Mouse (Mus musculus) myocyte (in vitro differentiated cells): Measurements from ENCODE around the gene Atrnl1. TPM values are rescaled to one million over a fixed set of nuclear protein-coding genes. Genes with fewer than 3 reads are reported as not detected.

Experiments used
- H3K27me3 ChIP-seq: one replicate; pipeline ENCODE4 v1.6.1; 2011; ENCODE audit not compliant: control insufficient read depth, insufficient read depth, insufficient read length
- H3K36me3 ChIP-seq: one replicate; pipeline ENCODE4 v1.6.1; 2011; ENCODE audit not compliant: control insufficient read depth, insufficient read depth
- H3K4me2 ChIP-seq: one replicate; pipeline ENCODE4 v1.6.1; 2011; ENCODE audit warnings: low read depth, control low read depth
- H3K4me3 ChIP-seq: one replicate; pipeline ENCODE4 v1.5.1; 2011; ENCODE audit warnings: mild to moderate bottlenecking, control low read depth, moderate library complexity
- H3K79me2 ChIP-seq: one replicate; pipeline ENCODE4 v1.6.1; 2011; ENCODE audit not compliant: control insufficient read depth, insufficient read depth
- H3ac ChIP-seq: one replicate; pipeline ENCODE4 v1.6.1; 2011; ENCODE audit not compliant: control insufficient read depth, insufficient read length
- CEBPB ChIP-seq: IDR thresholded peaks from 2 replicates; pipeline ENCODE4 v1.6.1; 2011; ENCODE audit warnings: mild to moderate bottlenecking, moderate library complexity; ENCODE audit not compliant: poor library complexity, insufficient read depth, severe bottlenecking
- E2F4 ChIP-seq: IDR thresholded peaks from one replicate; pipeline ENCODE4 v1.6.1; 2011; ENCODE audit warnings: mild to moderate bottlenecking, control low read depth, moderate library complexity; ENCODE audit not compliant: insufficient read depth
- MAX ChIP-seq: IDR thresholded peaks from one replicate; pipeline ENCODE4 v1.6.1; 2011; ENCODE audit warnings: low read depth, mild to moderate bottlenecking, control low read depth
- MYOD1 ChIP-seq, 3 experiments: IDR thresholded peaks; one replicate each; pipeline ENCODE4 v1.6.1; 2011; ENCODE audit warnings: control low read depth in 2 of 3, low read depth in 2 of 3, mild to moderate bottlenecking in 2 of 3, moderate library complexity in 1 of 3; ENCODE audit not compliant: insufficient read length in 2 of 3, control insufficient read depth in 1 of 3
- MYOG ChIP-seq, 3 experiments: IDR thresholded peaks; one replicate each; pipeline ENCODE4 v1.6.1; 2011; ENCODE audit warnings: control low read depth in 2 of 3, low read depth in 2 of 3, mild to moderate bottlenecking in 2 of 3; ENCODE audit not compliant: insufficient read length in 2 of 3, control insufficient read depth in 1 of 3, insufficient read depth in 1 of 3
- POLR2A ChIP-seq: IDR thresholded peaks from one replicate; pipeline ENCODE4 v1.6.1; 2011; ENCODE audit warnings: low read depth, mild to moderate bottlenecking, control low read depth, moderate library complexity; ENCODE audit not compliant: insufficient read length
- POLR2AphosphoS2 ChIP-seq: IDR thresholded peaks from one replicate; pipeline ENCODE4 v1.6.1; 2011; ENCODE audit warnings: low read depth, control low read depth; ENCODE audit not compliant: insufficient read length
- REST ChIP-seq: IDR thresholded peaks from one replicate; pipeline ENCODE4 v1.6.1; 2011; ENCODE audit warnings: mild to moderate bottlenecking, control low read depth, moderate library complexity; ENCODE audit not compliant: insufficient read depth, insufficient read length
- SRF ChIP-seq: IDR thresholded peaks from one replicate; pipeline ENCODE4 v1.6.1; 2011; ENCODE audit warnings: low read depth; ENCODE audit not compliant: control insufficient read depth, insufficient read length
- TCF12 ChIP-seq: IDR thresholded peaks from one replicate; pipeline ENCODE4 v1.6.1; 2011; ENCODE audit warnings: mild to moderate bottlenecking, control low read depth; ENCODE audit not compliant: poor library complexity, insufficient read depth, severe bottlenecking
- TCF3 ChIP-seq: IDR thresholded peaks from one replicate; pipeline ENCODE4 v1.6.1; 2011; ENCODE audit warnings: low read depth, control low read depth; ENCODE audit not compliant: insufficient read length
- USF1 ChIP-seq: IDR thresholded peaks from one replicate; pipeline ENCODE4 v1.6.1; 2011; ENCODE audit warnings: low read depth, mild to moderate bottlenecking, control low read depth, moderate library complexity
- polyA plus RNA-seq: library from polyadenylated mRNA; unstranded; fragments of >200 nt; fragmentation: generic; extraction: Trizol; gene quantifications from one replicate; pipeline ENCODE4 v1.2.1, GENCODE M21; 2012; ENCODE audit warnings: missing spikeins

The Atrnl1 gene
- polyA plus RNA-seq, 1 experiment: 5.4 TPM

DNA sequence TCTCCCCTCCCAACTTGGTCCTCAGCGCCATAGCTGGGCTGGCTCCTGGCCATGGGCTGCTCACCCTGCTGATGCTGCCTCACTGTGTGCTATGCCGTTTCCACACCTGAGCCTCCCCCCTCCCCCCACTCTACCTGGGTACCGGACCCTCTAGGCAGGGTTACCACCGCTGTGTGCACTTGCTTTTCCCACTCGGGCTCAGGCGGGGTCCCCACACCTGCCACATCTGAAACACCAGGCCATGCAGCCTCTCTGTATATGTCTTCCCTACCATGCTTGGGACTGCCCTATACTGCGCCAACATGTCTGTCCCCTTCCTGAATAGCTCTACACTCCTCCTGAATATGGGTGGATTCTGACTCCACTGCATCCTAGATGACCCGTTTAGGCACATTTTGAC lies 384.2 kb downstream of the Atrnl1 start:
- no peak overlapping the region for H3K4me2 ChIP-seq
- TF ChIP-seq MYOD1 (IDR thresholded peaks at IDR 0.05; ENCODE audit: control insufficient read depth in 1 of 3, insufficient read length in 2 of 3, low read depth in 2 of 3): no peak
- TF ChIP-seq POLR2AphosphoS2: no peak
- TF ChIP-seq E2F4: no peak
- TF ChIP-seq MAX: no peak
- TF ChIP-seq TCF3: no peak
- no peak for TF ChIP-seq REST
- no peak for TF ChIP-seq MYOG (IDR thresholded peaks at IDR 0.05; ENCODE audit: control insufficient read depth in 1 of 3, insufficient read depth in 1 of 3, insufficient read length in 2 of 3, low read depth in 2 of 3)
- no peak for TF ChIP-seq CEBPB
- TF ChIP-seq USF1: no peak
- no peak for TF ChIP-seq POLR2A
- no peak for TF ChIP-seq TCF12
- TF ChIP-seq SRF: no peak
- no peaks in the 10 kb centered on the region for H3K79me2 ChIP-seq
- no peaks in the 10 kb centered on the region for H3K36me3 ChIP-seq
- H3K27me3 ChIP-seq: no peaks in the 10 kb centered on the region
- H3ac ChIP-seq: no peak overlapping the region
- H3K4me3 ChIP-seq: no peak overlapping the region

DNA sequence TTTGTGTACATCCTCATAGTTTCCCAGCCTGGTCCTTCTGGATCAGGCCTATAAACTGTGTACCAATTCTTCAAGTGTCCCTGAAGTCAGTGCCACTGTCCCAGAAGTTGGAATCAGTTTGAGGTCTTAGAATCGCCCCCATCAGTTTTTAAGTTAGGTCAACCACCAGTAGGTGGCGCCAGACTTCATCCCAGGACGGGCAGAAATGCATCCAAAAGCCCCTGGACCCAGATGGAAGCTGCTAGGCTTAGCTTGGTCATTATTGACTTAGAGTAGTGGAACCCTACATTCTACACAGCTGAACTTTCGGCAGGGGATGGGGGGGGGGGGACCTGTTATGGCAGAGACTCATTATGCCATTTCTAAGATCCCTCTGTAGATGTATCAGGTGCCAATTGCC lies 387.1 kb downstream of the Atrnl1 start:
- Histone ChIP-seq H3K4me2 (no peak overlapping the region), H3K36me3 (no peaks in the 10 kb centered on the region), H3K4me3 (no peak overlapping the region), H3K79me2 (no peaks in the 10 kb centered on the region), H3ac (no peak overlapping the region), H3K27me3 (no peaks in the 10 kb centered on the region)
- TF ChIP-seq TCF12 (no peak), E2F4 (no peak)

DNA sequence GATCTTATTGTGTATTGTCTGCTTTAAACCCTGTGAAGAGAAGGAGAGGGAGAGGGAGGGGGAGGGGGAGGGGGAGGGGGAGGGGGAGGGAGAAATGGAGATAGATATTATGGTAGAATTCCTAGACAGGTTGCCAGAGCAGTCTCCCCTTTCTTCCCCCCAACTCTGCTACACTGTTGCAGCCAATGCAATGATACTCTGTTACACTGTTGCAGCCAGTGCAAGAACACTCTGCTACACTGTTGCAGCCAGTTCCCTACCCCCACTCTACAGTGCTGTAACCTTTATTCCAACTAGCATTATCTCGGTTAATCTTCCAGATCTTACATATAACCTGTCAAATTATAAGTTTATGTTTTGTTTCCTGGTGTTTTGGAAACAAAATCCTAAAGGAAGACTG lies 400.8 kb downstream of the Atrnl1 start:
- TF ChIP-seq E2F4 (no peak), USF1 (no peak), CEBPB (no peak), POLR2A (no peak), MYOD1 (IDR thresholded peaks at IDR 0.05; ENCODE audit: control insufficient read depth in 1 of 3, insufficient read length in 2 of 3, low read depth in 2 of 3) (no peak), MYOG (IDR thresholded peaks at IDR 0.05; ENCODE audit: control insufficient read depth in 1 of 3, insufficient read depth in 1 of 3, insufficient read length in 2 of 3, low read depth in 2 of 3) (no peak), MAX (no peak), TCF12 (no peak), REST (no peak), SRF (no peak), POLR2AphosphoS2 (no peak), TCF3 (no peak)
- Histone ChIP-seq H3K4me2 (no peak overlapping the region), H3ac (no peak overlapping the region), H3K4me3 (no peak overlapping the region), H3K79me2 (no peaks in the 10 kb centered on the region), H3K27me3 (no peaks in the 10 kb centered on the region), H3K36me3 (peaks cover 5% of the 10 kb centered on the region)

DNA sequence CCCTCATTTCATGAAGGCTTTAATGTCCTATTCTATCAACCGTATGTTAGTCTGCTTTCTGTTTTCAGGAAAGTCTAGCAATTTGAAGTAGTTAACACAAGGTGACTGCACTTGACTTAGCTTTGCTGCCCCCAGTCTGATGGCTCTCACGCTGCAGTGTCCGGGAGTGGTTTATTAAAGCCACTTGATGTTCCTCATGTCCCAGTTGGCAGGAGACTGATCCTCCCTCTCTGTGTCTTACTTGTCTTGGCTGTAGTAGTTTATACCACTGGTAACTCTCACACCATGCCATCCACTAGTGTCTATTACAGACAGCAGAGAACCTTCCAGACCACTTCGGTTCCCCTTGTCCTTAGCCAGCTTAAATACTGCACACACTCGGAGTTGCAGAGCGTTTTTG lies 404.9 kb downstream of the Atrnl1 start:
- H3K4me2 ChIP-seq: peak overlapping the region; percentile 58
- no peak overlapping the region for H3ac ChIP-seq
- no peaks in the 10 kb centered on the region for H3K27me3 ChIP-seq
- TF ChIP-seq USF1 (no peak), MYOD1 (IDR thresholded peaks at IDR 0.05; ENCODE audit: control insufficient read depth in 1 of 3, insufficient read length in 2 of 3, low read depth in 2 of 3) (no peak), TCF12 (no peak), MYOG (IDR thresholded peaks at IDR 0.05; ENCODE audit: control insufficient read depth in 1 of 3, insufficient read depth in 1 of 3, insufficient read length in 2 of 3, low read depth in 2 of 3) (no peak), MAX (no peak), CEBPB (no peak), E2F4 (no peak), REST (no peak), SRF (no peak)
- H3K4me3 ChIP-seq: no peak overlapping the region
- H3K79me2 ChIP-seq: no peaks in the 10 kb centered on the region
- peaks cover 2% of the 10 kb centered on the region for H3K36me3 ChIP-seq
